Mouse (Mus musculus) cerebellum, postnatal 14 days (tissue): ENCODE measurements at regions not wholly inside any gene's neighbourhood (a gene's known extent, or its start where the extent isn't known, plus 50 kb on each side); places are given as distances from the start of the nearest gene placed in this dataset.

Experiments used
- DNase-seq, 2 experiments: peaks; one replicate each; pipeline ENCODE4 v3.0.0; 2021; ENCODE audit warnings: mixed read lengths in 2 of 2

DNA sequence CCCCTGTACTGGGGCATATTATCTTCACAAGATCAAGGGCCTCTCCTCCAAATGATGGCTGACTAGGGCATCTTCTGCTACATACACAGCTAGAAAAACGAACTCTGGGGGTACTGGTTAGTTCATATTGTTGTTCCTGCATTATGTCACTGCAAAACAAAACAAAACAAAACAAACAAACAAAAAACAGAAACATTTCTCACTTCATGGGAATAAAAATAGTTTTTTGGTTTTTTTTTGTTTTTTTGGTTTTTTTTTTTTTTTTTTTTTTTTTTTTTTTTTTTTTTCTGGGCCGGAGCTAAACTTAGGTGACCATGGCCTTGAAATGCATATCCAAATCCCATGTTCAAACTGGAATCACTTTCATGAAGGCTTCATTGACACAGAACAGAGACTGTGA lies 1184.4 kb downstream of the Efna5 start:
- DNase-seq, result no peak

DNA sequence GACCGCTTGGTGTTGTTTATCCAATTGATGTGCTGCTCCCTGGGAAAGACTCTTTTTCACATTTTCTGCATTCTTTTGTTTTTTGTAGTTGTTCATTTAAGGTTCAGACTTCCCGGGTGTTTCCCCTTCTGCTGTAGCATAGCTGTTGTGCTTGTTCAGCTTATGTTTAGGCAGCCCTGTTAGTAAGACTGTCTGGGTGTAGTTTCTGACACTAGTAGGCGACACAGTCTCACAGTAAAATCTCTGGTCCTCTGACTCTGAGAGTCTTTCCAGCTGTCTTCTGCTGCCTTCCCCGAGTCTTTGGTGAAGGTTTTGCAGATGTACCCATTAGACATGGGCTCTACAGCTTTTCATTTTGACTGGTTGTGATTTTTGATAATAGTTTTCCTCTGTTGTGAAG lies 1194.8 kb downstream of the Efna5 start:
- no peak for DNase-seq

DNA sequence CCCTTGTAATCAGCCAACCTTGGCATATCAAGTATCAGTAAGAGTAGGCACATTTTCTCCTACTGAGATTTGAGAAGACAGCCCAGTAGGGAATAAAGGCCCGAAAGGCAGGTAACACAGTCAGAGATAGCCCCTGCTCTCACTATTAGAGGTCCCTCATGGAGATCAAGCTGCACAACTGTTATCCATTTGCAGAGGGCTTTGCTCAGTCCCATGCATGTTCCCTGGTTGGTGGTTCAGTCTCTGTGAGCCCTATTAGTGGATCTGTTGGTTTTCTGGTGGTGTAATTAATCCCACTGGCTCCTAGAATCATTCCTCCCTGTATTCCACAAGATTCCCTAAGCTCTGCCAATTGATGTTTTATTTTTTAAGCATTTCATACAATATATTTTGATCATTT lies 1196.6 kb downstream of the Efna5 start:
- no peak for DNase-seq

DNA sequence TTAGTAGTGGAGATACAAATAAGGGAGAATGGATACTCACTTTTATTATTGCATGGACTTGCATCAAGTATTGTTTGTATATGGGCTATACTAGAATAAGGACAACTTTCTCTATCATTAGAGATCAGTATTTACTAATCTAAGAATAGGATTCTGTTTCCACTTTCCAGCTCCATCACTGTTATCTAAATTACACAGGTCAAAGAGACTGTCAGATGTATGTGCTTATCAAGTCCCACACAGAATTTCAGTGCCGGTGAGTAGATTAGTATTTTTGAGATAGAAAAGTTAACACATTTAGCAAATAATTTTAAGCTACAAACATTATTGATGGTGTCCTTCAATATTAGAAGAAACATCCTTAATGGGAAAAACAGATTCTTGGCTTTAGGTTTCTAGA lies 1210.5 kb downstream of the Efna5 start:
- no peak for DNase-seq

DNA sequence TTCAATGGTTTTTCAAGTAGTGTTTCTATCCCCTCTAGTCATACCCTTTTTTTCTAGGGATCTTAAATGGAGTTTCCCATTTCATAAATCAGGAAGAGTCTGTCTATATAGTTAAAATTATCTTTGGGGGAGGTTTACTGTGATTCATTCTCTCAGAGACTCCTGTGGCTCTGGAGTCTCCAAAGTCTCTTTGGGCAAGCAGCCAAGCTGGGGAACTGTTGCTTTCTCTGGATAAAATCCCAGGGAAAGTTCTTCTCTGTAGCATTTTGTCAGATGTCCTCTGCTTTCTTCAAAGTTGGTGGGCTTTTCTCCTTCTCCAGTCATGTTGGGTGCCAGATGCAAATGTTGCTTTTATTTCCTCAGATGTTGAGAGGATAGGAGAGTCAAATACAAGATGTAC lies 1213.7 kb downstream of the Efna5 start:
- peak; percentile 20 to 24 for DNase-seq

DNA sequence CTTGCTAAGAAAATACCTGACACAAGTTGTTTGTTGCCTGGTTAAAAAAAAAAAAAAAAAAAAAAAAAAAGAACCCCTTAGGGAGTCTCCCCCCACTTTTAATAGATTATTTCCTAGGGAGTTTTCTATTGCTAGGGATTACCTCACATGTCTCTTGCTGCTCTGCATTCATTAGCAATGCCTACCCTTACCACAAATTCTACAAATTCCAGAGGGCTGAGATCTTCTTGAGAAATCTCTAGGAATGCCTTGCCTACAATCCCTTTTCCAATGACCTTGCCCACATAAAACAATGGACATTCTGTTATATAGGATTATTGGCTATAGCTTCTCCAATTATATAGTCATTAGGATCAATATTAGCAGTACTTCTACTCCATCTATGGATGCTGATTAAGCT lies 1216.2 kb downstream of the Efna5 start:
- DNase-seq, result no peak

DNA sequence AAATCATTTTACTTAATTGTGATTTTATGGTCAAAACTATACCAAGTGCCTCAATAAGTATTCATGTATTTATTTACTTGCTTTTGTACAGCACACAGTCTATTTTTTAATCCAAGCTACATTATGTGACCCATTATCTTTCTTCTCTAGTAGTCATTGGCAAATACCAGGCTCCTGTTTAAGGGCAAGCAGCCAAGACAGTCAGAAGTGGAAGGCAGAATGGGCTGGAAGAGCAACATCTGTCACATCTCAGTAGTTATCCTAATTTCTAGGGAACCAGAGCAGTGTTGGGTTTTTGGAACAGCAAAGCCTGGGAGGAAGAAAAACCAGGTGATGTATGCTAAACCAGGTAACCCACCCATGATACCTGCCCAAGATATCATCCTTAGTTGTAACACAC lies 1233.5 kb downstream of the Efna5 start:
- peak; percentile 32 to 55 for DNase-seq

DNA sequence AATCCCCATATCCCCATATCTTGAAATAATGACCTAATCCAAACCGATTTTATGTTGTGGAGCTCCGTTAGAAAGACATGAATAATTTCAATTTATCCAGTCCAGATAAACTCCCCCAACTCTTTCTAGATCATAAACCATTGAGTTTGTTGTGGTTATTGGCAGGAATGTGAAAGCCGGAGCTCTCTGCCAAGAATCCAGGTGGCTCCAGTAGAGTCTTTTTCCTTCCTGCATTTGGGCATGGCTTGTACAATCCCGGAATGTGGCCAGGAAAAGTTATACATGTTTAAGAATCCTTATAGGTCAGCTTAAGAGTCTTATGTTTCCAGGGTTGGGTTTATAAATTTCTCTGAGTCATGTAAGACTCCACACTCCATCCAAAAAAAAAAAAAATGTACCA lies 1272.8 kb downstream of the Efna5 start:
- DNase-seq, result peak; percentile 62 to 79

DNA sequence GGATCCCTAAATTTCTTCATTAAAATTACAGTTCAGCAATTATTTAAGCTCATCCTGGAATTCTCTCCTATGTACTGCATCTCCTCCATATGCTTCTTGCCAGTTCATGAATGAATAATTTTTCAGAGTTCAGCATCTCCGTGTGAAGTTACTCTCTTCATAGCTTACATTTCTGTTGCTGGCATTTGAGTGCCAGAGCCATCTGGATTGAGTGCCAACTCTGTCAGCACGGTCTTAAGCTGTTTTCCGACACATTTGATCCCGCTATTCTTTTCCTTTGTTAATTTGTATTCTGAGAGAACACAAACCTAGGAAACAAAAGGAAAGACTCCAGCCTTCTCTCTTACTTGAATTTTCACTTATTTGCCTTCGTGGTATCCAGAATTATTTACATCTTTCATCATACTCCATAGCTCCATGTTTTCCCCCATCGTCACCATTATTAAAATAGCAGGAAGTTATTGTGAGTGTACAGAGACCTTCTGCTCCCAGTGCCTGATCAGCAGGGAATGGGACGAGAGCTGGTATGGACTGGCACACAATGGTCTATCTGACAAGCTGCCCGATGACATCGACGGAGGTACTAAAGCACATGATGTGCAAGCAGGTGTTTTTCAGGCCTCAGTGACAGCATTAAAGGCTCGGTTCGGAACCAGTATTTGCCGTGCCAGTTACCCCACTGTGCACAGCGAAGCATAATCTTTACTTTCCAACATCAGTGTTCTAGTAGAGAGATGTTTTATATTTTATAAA lies 1274.2 kb downstream of the Efna5 start:
- DNase-seq, result peak; percentile 52 to 75

DNA sequence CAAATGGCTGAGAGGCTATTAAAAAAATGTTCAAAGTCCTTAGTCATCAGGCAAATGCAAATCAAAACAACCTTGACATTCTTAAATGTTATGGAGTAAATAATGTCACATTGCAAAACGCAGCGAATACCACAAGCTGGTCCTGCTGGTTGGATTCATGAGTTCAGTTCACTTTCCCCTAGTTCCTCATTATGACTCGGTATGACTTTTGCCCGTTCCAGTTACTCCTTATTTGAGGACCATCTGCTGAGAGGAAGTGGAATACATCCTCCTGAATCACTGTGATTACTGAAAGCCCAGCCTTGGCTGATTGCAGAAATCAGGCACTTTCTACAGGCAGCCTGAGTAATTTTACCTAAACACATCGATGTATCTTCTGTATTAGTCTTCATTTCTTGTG lies 1276.9 kb downstream of the Efna5 start:
- DNase-seq, result peak in 1 of 2 experiments; percentile 13

DNA sequence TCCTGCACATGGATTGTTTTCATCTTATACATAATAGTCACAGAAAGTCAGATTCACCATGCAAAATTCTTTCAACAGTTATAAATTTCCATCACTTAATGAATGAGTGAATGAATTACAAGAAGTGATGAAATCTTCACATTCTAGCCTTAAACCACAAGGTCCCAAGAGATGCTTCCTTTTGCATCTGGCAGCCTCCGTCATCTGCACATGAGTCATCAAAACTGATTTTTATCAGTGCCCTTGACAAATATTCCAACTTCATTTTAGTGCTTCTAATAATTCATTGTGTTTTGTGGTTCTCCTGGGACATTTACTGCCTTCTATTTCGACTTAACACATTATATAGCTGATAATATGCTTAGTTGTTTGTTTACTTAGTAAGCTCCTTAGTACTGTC lies 1291.9 kb downstream of the Efna5 start:
- DNase-seq, result no peak

DNA sequence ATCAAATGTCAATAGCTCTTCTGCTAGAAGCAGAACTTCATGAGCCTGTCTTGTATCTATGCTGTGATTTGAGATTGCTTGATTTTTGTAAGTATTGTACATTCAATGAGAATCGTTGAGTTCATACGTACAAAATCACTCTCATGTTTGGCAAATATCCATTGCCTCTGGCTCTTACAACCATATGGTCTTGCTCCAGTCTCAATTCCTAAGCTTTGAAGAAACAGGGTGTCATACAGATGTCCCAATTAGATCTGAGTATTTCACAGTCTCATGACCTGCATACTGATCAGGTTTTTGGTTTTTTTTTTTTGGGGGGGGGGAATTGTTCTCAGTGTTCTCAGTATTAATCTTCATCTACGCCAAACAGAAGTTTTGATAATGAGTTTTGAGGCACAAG lies 1302.2 kb downstream of the Efna5 start:
- DNase-seq, result no peak

DNA sequence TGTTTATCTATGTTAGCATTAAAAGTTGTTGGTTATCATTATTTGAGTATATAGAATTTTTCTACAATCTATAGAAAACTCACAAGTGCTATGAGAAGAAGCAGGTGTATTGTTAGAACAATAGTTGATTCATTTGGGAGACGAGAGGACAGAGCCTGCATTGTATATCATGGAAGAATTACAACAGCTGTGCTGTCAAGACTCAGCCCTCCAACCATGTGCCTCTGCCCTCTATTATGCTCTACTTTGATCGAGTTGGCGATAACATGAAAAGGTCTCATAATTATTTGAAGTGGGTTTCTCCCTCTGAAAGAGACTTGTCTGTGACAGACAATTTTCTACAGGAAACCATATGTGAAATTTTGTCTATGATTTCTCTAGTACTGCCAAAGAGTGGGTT lies 1310.2 kb downstream of the Efna5 start:
- no peak for DNase-seq
